Mouse (Mus musculus) small intestine, adult 2 months (tissue): Measurements from ENCODE around the gene Add1. TPM values are rescaled to one million over a fixed set of nuclear protein-coding genes. Genes with fewer than 3 reads are reported as not detected.

Experiments
- H3K27ac ChIP-seq: fragments of 200-500 bp; 2 replicates; pipeline ENCODE4 v1.5.1; 2012; ENCODE audit warnings: low read depth, low read length, control low read depth, inconsistent platforms; ENCODE audit not compliant: insufficient read depth
- H3K27me3 ChIP-seq: fragments of 200-500 bp; 2 replicates; pipeline ENCODE4 v1.6.1; 2012; ENCODE audit warnings: mild to moderate bottlenecking, moderate library complexity, low read length, inconsistent platforms; ENCODE audit not compliant: control insufficient read depth, insufficient read depth
- H3K36me3 ChIP-seq: fragments of 200-500 bp; 2 replicates; pipeline ENCODE4 v1.6.1; 2012; ENCODE audit warnings: mild to moderate bottlenecking, low read length, control low read depth, inconsistent platforms; ENCODE audit not compliant: control insufficient read depth, insufficient read depth
- H3K4me1 ChIP-seq: fragments of 200-500 bp; 2 replicates; pipeline ENCODE4 v1.6.1; 2012; ENCODE audit warnings: low read length, inconsistent platforms, mixed read lengths; ENCODE audit not compliant: control insufficient read depth, insufficient read depth, insufficient read length
- H3K4me3 ChIP-seq: fragments of 200-500 bp; 2 replicates; pipeline ENCODE4 v1.5.1; 2012; ENCODE audit warnings: low read depth, mild to moderate bottlenecking, control low read depth, inconsistent platforms, low read length, moderate library complexity
- CTCF ChIP-seq: fragments of 200-500 bp; IDR thresholded peaks from 2 replicates; pipeline ENCODE4 v1.5.1; 2012; ENCODE audit warnings: low read depth, mild to moderate bottlenecking, control low read depth, inconsistent platforms, low read length, moderate library complexity, mixed read lengths; ENCODE audit not compliant: insufficient replicate concordance, insufficient read length; ENCODE audit errors: extremely low read depth
- POLR2A ChIP-seq: fragments of 200-500 bp; IDR thresholded peaks from 2 replicates; pipeline ENCODE4 v1.6.1; 2012; ENCODE audit warnings: low read depth, mild to moderate bottlenecking, control low read depth, inconsistent platforms, low read length, moderate library complexity
- WGBS: fragments of 180-500 bp; shearing (Covaris S2); methylation state at CpG from one replicate; pipeline ENCODE4 v1.1.7; 2018; 5-methylcytosine and 5-hydroxymethylcytosine counted together
- polyA plus RNA-seq: library from polyadenylated mRNA; depleted of rRNA; stranded (reverse); fragments of >200 nt; gene quantifications from 2 replicates; pipeline ENCODE4 v1.2.3, GENCODE M21; 2012

Gene Add1
- polyA plus RNA-seq, 1 experiment = 160 TPM

GRCm38 (mm10) chr5:34538079-34538478 is 35.4 kb upstream of the Add1 start:
- H3K27me3 ChIP-seq = no peaks in the 10 kb centered on the region
- no peaks in the 10 kb centered on the region for H3K36me3 ChIP-seq
- WGBS = 62% methylated on average over 7 of the region's 7 CpGs
- peak overlapping the region; percentile 26; the same call in 1 of the 2 replicates for H3K27ac ChIP-seq
- no peak overlapping the region for H3K4me3 ChIP-seq
- no peak for TF ChIP-seq POLR2A
- TF ChIP-seq CTCF = no peak
- peaks cover 16% of the 10 kb centered on the region for H3K4me1 ChIP-seq

GRCm38 (mm10) chr5:34538527-34538926 is 34.9 kb upstream of the Add1 start:
- no peaks in the 10 kb centered on the region for H3K36me3 ChIP-seq
- TF ChIP-seq POLR2A (no peak), CTCF (peak; percentile 39; the same call in 1 of the 2 replicates)
- no peak overlapping the region for H3K27ac ChIP-seq
- no peak overlapping the region for H3K4me3 ChIP-seq
- peaks cover 13% of the 10 kb centered on the region for H3K4me1 ChIP-seq
- no peaks in the 10 kb centered on the region for H3K27me3 ChIP-seq
- WGBS = 30% methylated on average over 5 of the region's 5 CpGs

- WGBS = 68% methylated on average over 2 of the region's 2 CpGs
- H3K27ac ChIP-seq = no peak overlapping the region
- H3K4me3 ChIP-seq = no peak overlapping the region
- no peaks in the 10 kb centered on the region for H3K36me3 ChIP-seq
- H3K27me3 ChIP-seq = no peaks in the 10 kb centered on the region
- peaks cover 13% of the 10 kb centered on the region for H3K4me1 ChIP-seq
- TF ChIP-seq POLR2A (no peak), CTCF (no peak)
Measured at GRCm38 (mm10) chr5:34539121-34539520, 34.3 kb upstream of the Add1 start.

GRCm38 (mm10) chr5:34542166-34542565 is 31.3 kb upstream of the Add1 start:
- H3K36me3 ChIP-seq = no peaks in the 10 kb centered on the region
- H3K4me1 ChIP-seq = peaks cover 6% of the 10 kb centered on the region
- H3K4me3 ChIP-seq = no peak overlapping the region
- no peak for TF ChIP-seq POLR2A
- no peak for TF ChIP-seq CTCF
- H3K27me3 ChIP-seq = no peaks in the 10 kb centered on the region
- WGBS = 65% methylated on average over 1 of the region's 1 CpGs
- no peak overlapping the region for H3K27ac ChIP-seq

- no peaks in the 10 kb centered on the region for H3K27me3 ChIP-seq
- H3K4me1 ChIP-seq = peaks cover 6% of the 10 kb centered on the region
- TF ChIP-seq POLR2A (no peak), CTCF (no peak)
- H3K4me3 ChIP-seq = peak overlapping the region; percentile 55
- WGBS = 51% methylated on average over 4 of the region's 4 CpGs
- no peaks in the 10 kb centered on the region for H3K36me3 ChIP-seq
- peak overlapping the region; percentile 51 for H3K27ac ChIP-seq
Measured at GRCm38 (mm10) chr5:34543114-34543513, 30.4 kb upstream of the Add1 start.

- peaks cover 3% of the 10 kb centered on the region; the same call in 1 of the 2 replicates for H3K36me3 ChIP-seq
- TF ChIP-seq POLR2A = no peak
- TF ChIP-seq CTCF = peak; percentile 60; the same call in 1 of the 2 replicates
- H3K4me1 ChIP-seq = peaks cover 23% of the 10 kb centered on the region
- no peak overlapping the region for H3K27ac ChIP-seq
- H3K4me3 ChIP-seq = no peak overlapping the region
- H3K27me3 ChIP-seq = no peaks in the 10 kb centered on the region
Measured at GRCm38 (mm10) chr5:34547410-34547809, 26.1 kb upstream of the Add1 start.

- H3K27ac ChIP-seq = no peak overlapping the region
- peak overlapping the region; percentile 79 for H3K4me3 ChIP-seq
- no peaks in the 10 kb centered on the region for H3K27me3 ChIP-seq
- peaks cover 32% of the 10 kb centered on the region for H3K4me1 ChIP-seq
- peaks cover 6% of the 10 kb centered on the region; the same call in 1 of the 2 replicates for H3K36me3 ChIP-seq
- no peak for TF ChIP-seq POLR2A
- TF ChIP-seq CTCF = no peak
- 4% methylated on average over 8 of the region's 8 CpGs for WGBS
Measured at GRCm38 (mm10) chr5:34549135-34549482, 24.4 kb upstream of the Add1 start.
